Mouse (Mus musculus) myocyte (in vitro differentiated cells): ENCODE results near the gene F12.

ENCODE experiments used
- CEBPB ChIP-seq: IDR thresholded peaks from 2 replicates; pipeline ENCODE4 v1.6.1; 2011; ENCODE audit warnings: mild to moderate bottlenecking, moderate library complexity; ENCODE audit not compliant: poor library complexity, insufficient read depth, severe bottlenecking
- E2F4 ChIP-seq: IDR thresholded peaks from one replicate; pipeline ENCODE4 v1.6.1; 2011; ENCODE audit warnings: mild to moderate bottlenecking, control low read depth, moderate library complexity; ENCODE audit not compliant: insufficient read depth
- MAX ChIP-seq: IDR thresholded peaks from one replicate; pipeline ENCODE4 v1.6.1; 2011; ENCODE audit warnings: low read depth, mild to moderate bottlenecking, control low read depth
- MYOG ChIP-seq, 3 experiments: IDR thresholded peaks; one replicate each; pipeline ENCODE4 v1.6.1; 2011; ENCODE audit warnings: control low read depth in 2 of 3, low read depth in 2 of 3, mild to moderate bottlenecking in 2 of 3; ENCODE audit not compliant: insufficient read length in 2 of 3, control insufficient read depth in 1 of 3, insufficient read depth in 1 of 3
- POLR2A ChIP-seq: IDR thresholded peaks from one replicate; pipeline ENCODE4 v1.6.1; 2011; ENCODE audit warnings: low read depth, mild to moderate bottlenecking, control low read depth, moderate library complexity; ENCODE audit not compliant: insufficient read length
- SRF ChIP-seq: IDR thresholded peaks from one replicate; pipeline ENCODE4 v1.6.1; 2011; ENCODE audit warnings: low read depth; ENCODE audit not compliant: control insufficient read depth, insufficient read length
- TCF3 ChIP-seq: IDR thresholded peaks from one replicate; pipeline ENCODE4 v1.6.1; 2011; ENCODE audit warnings: low read depth, control low read depth; ENCODE audit not compliant: insufficient read length

GRCm38 (mm10) chr13:55403935-55404852 is 22.4 kb downstream of the F12 start:
- TF ChIP-seq MAX: no peak
- TF ChIP-seq POLR2A: no peak
- TF ChIP-seq MYOG (IDR thresholded peaks at IDR 0.05; ENCODE audit: control insufficient read depth in 1 of 3, insufficient read depth in 1 of 3, insufficient read length in 2 of 3, low read depth in 2 of 3): no peak
- TF ChIP-seq TCF3: no peak
- TF ChIP-seq CEBPB: no peak
- TF ChIP-seq E2F4: no peak
- no peak for TF ChIP-seq SRF
